Mouse (Mus musculus): Measurements from ENCODE around the gene Ccdc182.
A peak's percentile ranks its signal among the peaks of the same experiment; 100 is the strongest.

DNA sequence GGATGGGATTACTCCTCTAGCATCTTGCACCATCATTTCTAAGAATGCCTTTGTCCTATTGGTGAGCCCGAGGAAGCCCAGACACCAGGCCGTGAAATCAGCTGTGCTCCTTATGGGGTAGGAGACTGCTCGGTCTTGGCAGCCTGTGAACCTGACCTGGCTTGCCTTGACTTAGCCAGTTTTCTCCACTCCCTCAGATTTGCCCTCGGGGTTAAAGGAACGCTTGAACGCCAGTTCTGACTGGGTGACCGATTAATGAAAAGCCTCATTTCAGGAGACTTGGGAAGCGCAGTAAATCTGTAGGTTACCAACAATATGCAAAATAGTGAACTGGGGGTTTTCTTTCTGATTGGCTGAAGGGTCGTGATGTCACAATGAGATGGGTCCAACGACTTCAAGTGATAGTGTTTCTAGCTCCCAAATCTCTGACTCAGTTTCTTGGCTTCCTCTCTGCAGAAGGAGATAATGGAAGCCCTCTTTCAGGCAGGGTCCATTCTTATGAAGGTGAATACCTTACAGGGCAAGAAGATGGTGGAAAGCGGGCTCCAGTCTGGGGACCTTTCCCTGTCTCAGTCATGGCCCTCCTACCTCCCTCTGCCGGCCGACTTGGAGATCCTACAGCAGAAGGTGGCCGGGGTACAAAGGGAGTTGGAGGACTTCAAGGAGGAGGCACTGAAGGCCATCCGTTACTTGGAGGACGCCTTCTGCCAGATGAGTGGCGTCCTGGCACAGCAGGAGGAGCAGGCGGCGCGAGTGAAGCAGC, at the start of gene Ccdc182:
- TF ChIP-seq CTCF (IDR thresholded peaks at IDR 0.05; ENCODE audit: low read depth) = peak; percentile 25
- no peak for TF ChIP-seq EP300 (IDR thresholded peaks at IDR 0.05; ENCODE audit: low read depth)
